Mouse (Mus musculus) forebrain, embryonic 10.5 days (tissue): Measurements from ENCODE around the gene Cnga2. TPM values are rescaled to one million over a fixed set of nuclear protein-coding genes. Genes with fewer than 3 reads are reported as not detected.
"Not testable (repeated sequence)": the region's sequence is repeated elsewhere in the genome, so short reads cannot be mapped to it uniquely, and the experiment has no call there.

ENCODE experiments used
- DNase-seq: peaks from one replicate; pipeline ENCODE4 v3.0.0-alpha.2; 2017; ENCODE audit warnings: low spot score; ENCODE audit errors: extremely low spot score
- H3K27ac ChIP-seq: fragments of 300-500 bp; sonication (generic); 2 replicates; pipeline ENCODE4 v1.5.1; 2016; ENCODE audit warnings: mild to moderate bottlenecking
- H3K27me3 ChIP-seq: fragments of 300-500 bp; sonication (generic); 2 replicates; pipeline ENCODE4 v1.6.1; 2016; ENCODE audit warnings: mild to moderate bottlenecking; ENCODE audit not compliant: poor library complexity, severe bottlenecking
- H3K36me3 ChIP-seq: fragments of 300-500 bp; sonication (generic); replicated peaks from 2 replicates; pipeline ENCODE4 v1.6.1; 2016; ENCODE audit warnings: mild to moderate bottlenecking, moderate library complexity
- H3K4me1 ChIP-seq: fragments of 300-500 bp; sonication (generic); 2 replicates; pipeline ENCODE4 v1.6.1; 2016
- H3K4me3 ChIP-seq: fragments of 300-500 bp; sonication (generic); 2 replicates; pipeline ENCODE4 v1.5.1; 2016; ENCODE audit warnings: mild to moderate bottlenecking, moderate library complexity
- H3K9me3 ChIP-seq: fragments of 300-500 bp; sonication (generic); 2 replicates; pipeline ENCODE4 v1.6.1; 2016; ENCODE audit warnings: mild to moderate bottlenecking, moderate library complexity
- WGBS: fragments of 180-500 bp; shearing (Covaris S2); methylation state at CpG from one replicate; pipeline ENCODE4 v1.1.7; 2016; 5-methylcytosine and 5-hydroxymethylcytosine counted together
- polyA plus RNA-seq: library from polyadenylated mRNA; unstranded; fragments of >200 nt; fragmentation: Nextera tagmentation; extraction: Ambion mirVana; gene quantifications from 2 replicates; pipeline ENCODE4 v1.2.1, GENCODE M21; 2016

The Cnga2 gene
- 0.07 and 0.10 TPM in 2 replicates for polyA plus RNA-seq

DNA sequence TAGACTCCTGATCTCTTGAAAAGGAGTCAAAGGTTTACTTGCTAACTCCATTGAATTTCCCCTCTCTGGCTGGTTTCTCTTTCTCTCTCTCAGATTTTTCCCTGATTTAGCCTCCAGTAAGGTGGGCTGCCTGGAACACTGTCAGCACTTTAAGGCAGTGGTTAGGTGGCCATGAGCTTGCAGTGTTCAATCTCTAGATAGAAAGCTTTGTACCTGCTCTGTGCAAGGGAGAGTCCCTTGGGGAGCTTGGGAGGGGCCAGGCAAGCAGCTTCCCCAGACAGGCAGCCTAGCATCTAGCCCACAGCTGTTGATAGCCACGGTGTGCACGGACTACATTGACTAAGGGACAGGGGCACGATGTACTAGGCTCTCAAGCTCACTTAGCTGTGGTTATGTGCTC, at the start of gene Cnga2:
Gene Cnga2, plus strand, starts transcription at position 301 of the 400 bp plus-strand sequence.
- WGBS: 87% methylated on average over 3 of the region's 3 CpGs
- no peaks in the 10 kb centered on the region for H3K4me1 ChIP-seq
- H3K36me3 ChIP-seq: no peaks in the 10 kb centered on the region
- no peak within 1 kb of the TSS for H3K27ac ChIP-seq
- H3K27me3 ChIP-seq: peaks cover 22% of the 10 kb centered on the region
- H3K4me3 ChIP-seq: no peak within 1 kb of the TSS
- H3K9me3 ChIP-seq: no peaks in the 10 kb centered on the region
- no peak for DNase-seq

GRCm38 (mm10) chrX:71946631-71947030, 45.0 kb upstream of the Cnga2 start:
- Histone ChIP-seq H3K27ac (no peak overlapping the region), H3K4me1 (no peaks in the 10 kb centered on the region), H3K27me3 (peaks cover 22% of the 10 kb centered on the region), H3K9me3 (no peaks in the 10 kb centered on the region), H3K4me3 (no peak overlapping the region), H3K36me3 (no peaks in the 10 kb centered on the region)
- 15% methylated on average over 3 of the region's 3 CpGs for WGBS
- peak; percentile 24 for DNase-seq

DNA sequence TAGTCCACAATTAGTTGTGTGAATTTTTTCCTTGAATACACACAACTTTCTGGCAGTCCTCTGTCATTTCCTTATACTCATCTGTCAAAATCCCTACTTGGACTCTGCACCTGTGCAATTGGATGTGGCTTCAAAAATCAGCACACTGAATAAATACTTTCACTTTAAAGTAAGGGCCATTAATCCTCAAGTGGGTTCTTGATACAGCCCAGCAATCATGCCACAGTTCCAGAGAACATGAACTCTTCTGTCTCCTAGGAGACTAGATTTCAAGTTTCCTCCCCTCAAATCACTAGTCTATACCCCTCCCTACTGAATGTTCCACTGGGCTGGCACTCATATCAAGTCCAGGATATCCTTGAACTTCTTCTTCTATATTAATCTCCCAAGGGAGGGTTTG, 33.3 kb upstream of the Cnga2 start:
- Histone ChIP-seq H3K27me3 (peaks cover 42% of the 10 kb centered on the region), H3K27ac (no peak overlapping the region), H3K9me3 (no peaks in the 10 kb centered on the region), H3K36me3 (no peaks in the 10 kb centered on the region), H3K4me1 (peaks cover 5% of the 10 kb centered on the region), H3K4me3 (no peak overlapping the region)
- DNase-seq: no peak

GRCm38 (mm10) chrX:71962073-71963051, 29.3 kb upstream of the Cnga2 start, which contains the start of gene Prrg3:
Gene Prrg3, plus strand, starts transcription at chrX:71962624.
- Histone ChIP-seq H3K36me3 (no peaks in the 10 kb centered on the region; the same call in 1 of the 2 replicates), H3K4me3 (peak within 1 kb of the TSS; percentile 64), H3K27ac (peak within 1 kb of the TSS; percentile 88), H3K4me1 (peaks cover 9% of the 10 kb centered on the region), H3K27me3 (peaks cover 46% of the 10 kb centered on the region), H3K9me3 (no peaks in the 10 kb centered on the region)
- 25% methylated on average over 65 of the region's 72 CpGs for WGBS
- DNase-seq: peak; percentile 64

DNA sequence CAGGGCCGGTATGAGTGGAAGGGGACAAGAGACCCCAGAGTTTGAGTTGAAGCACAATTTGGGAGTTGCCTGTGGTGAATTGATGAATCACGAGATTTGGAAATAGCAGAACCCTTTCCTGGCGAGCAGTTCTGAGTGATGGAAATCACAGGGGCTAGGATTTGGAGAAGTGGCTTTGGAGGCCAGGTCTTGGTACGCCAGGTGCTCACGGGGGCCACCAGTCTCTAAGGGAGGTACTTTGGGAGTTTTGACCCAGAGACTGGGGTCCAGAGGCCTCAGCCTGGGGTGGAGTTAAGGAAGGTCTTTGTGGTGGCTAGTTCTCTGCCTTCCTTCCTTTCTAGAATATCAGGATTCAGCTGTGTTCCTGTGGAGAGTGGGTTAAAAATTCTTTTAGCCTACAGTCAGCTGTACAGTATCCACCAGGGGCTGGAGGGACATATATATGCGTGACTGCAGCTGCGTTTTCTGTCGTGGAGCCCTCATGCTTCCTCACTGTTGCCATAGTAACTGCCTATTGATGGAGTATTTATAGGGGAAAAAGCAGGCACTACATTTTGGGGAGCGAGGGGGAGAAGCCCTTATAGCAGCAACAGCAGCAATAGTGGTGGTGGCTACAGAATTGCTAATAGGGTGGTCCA, 28.3 kb upstream of the Cnga2 start:
- WGBS: 35% methylated on average over 9 of the region's 9 CpGs
- no peak for DNase-seq
- Histone ChIP-seq H3K4me3 (peak overlapping the region; percentile 64), H3K36me3 (no peaks in the 10 kb centered on the region; the same call in 1 of the 2 replicates), H3K27me3 (peaks cover 46% of the 10 kb centered on the region), H3K27ac (peak overlapping the region; percentile 88), H3K9me3 (no peaks in the 10 kb centered on the region), H3K4me1 (peaks cover 9% of the 10 kb centered on the region)

DNA sequence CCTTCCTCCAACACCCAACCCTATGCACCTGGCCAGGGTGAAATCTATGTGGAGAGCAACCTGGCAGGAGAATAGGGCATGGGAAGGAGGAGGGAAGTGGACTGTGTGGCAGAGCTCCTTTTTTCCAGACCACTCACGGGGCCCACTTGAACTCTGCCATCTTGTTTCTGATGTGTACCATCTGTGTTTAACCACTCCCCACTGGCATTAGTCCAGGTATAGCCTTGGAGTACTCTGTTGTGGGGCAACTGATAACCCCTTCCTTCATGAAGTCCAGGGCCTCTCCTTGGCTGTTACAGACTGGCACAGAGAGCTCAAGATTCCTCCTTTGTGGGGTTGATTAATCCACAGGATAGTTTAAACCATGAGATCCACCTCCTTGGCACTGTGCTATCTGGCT, 23.4 kb upstream of the Cnga2 start:
- no peaks in the 10 kb centered on the region; the same call in 1 of the 2 replicates for H3K36me3 ChIP-seq
- H3K27me3 ChIP-seq: peaks cover 23% of the 10 kb centered on the region
- H3K27ac ChIP-seq: no peak overlapping the region
- no peak for DNase-seq
- 89% methylated on average over 1 of the region's 1 CpGs for WGBS
- H3K9me3 ChIP-seq: no peaks in the 10 kb centered on the region
- H3K4me1 ChIP-seq: peaks cover 6% of the 10 kb centered on the region
- no peak overlapping the region for H3K4me3 ChIP-seq

GRCm38 (mm10) chrX:71968816-71969215, 22.8 kb upstream of the Cnga2 start:
- Histone ChIP-seq H3K9me3 (no peaks in the 10 kb centered on the region), H3K27ac (no peak overlapping the region), H3K27me3 (peaks cover 17% of the 10 kb centered on the region), H3K4me1 (peaks cover under 1% of the 10 kb centered on the region), H3K36me3 (no peaks in the 10 kb centered on the region; the same call in 1 of the 2 replicates), H3K4me3 (no peak overlapping the region)
- no peak for DNase-seq
- WGBS: 78% methylated on average over 6 of the region's 6 CpGs

DNA sequence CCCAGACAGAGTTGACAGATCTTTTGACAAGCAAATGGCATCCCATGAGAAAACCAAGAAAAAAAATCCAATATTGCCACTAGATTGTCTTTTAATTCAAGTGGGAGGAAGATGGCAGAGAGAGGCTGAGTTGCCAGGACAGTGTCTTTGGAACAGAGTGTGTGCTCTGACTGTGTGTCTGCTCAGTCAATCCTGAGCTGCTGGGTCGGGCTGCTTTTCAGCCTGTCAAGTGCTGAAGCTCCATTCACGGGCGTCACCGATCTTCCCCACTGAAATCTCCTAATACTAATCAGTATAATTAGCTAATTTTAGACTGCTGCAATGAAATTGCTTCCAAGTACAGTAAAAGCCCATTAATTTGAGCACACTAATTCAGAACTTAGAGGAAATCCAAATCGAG, 20.3 kb upstream of the Cnga2 start:
- Histone ChIP-seq H3K36me3 (no peaks in the 10 kb centered on the region; the same call in 1 of the 2 replicates), H3K27ac (no peak overlapping the region), H3K9me3 (no peaks in the 10 kb centered on the region), H3K27me3 (peaks cover 17% of the 10 kb centered on the region), H3K4me1 (no peaks in the 10 kb centered on the region), H3K4me3 (no peak overlapping the region)
- WGBS: 80% methylated on average over 5 of the region's 5 CpGs
- DNase-seq: no peak

DNA sequence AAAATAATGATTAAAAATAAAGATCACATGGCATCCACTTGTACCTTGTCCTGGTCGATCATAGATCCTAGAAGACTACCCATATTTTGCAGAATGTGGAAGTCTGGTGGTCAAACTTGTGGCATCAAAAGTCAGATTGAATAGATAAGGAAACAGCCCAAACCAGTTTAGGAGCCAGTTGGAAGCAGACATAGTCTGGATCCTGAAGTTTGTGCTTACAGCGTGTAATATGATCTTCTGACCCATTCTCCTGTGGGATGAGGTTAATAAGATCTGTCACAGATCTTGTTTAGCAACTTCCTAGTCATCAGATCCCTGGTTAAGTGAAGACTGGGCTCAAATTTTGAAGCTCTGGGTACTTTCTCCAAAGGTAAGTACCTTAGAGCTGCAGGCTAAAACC, 19.0 kb upstream of the Cnga2 start, which contains the start of gene Fate1:
Gene Fate1, plus strand, starts transcription at position 301 of the 400 bp plus-strand sequence.
- Histone ChIP-seq H3K4me1 (no peaks in the 10 kb centered on the region), H3K27ac (no peak within 1 kb of the TSS), H3K27me3 (peaks cover 17% of the 10 kb centered on the region), H3K9me3 (no peaks in the 10 kb centered on the region), H3K4me3 (no peak within 1 kb of the TSS), H3K36me3 (no peaks in the 10 kb centered on the region)
- no peak for DNase-seq
- 85% methylated on average over 2 of the region's 2 CpGs for WGBS

- not testable (repeated sequence) for H3K4me1 ChIP-seq, H3K36me3 ChIP-seq, H3K4me3 ChIP-seq, H3K9me3 ChIP-seq, H3K27ac ChIP-seq, DNase-seq, H3K27me3 ChIP-seq
These were observed 14.0 kb upstream of the Cnga2 start for GRCm38 (mm10) chrX:71977681-71978080.

DNA sequence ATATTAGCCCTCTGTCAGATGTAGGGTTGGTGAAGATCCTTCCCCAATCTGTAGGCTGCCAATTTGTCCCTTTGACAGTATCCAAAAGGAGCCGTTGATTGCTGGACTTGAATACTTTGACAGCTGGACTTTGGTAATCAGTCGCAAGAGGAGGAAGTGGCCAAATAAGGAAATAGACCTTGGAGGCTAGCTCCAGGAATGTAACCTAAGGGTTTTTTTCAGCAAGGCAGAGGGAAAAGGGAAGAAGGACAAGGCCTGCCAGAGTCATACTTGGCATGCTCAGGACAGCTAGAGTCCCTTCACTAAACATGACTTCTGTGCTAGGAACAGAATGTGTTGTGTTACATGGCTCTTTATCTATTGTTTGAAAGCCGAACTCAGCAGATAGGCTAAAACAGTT, 11.2 kb upstream of the Cnga2 start:
- no peaks in the 10 kb centered on the region for H3K4me1 ChIP-seq
- H3K4me3 ChIP-seq: no peak overlapping the region
- DNase-seq: no peak
- 80% methylated on average over 3 of the region's 3 CpGs for WGBS
- H3K36me3 ChIP-seq: no peaks in the 10 kb centered on the region
- H3K9me3 ChIP-seq: no peaks in the 10 kb centered on the region
- no peaks in the 10 kb centered on the region for H3K27me3 ChIP-seq
- H3K27ac ChIP-seq: no peak overlapping the region

GRCm38 (mm10) chrX:71981322-71981721, 10.3 kb upstream of the Cnga2 start:
- WGBS: 72% methylated on average over 2 of the region's 2 CpGs
- H3K27me3 ChIP-seq: no peaks in the 10 kb centered on the region
- no peak overlapping the region for H3K4me3 ChIP-seq
- no peaks in the 10 kb centered on the region for H3K36me3 ChIP-seq
- no peaks in the 10 kb centered on the region for H3K4me1 ChIP-seq
- H3K27ac ChIP-seq: no peak overlapping the region
- no peaks in the 10 kb centered on the region for H3K9me3 ChIP-seq
- DNase-seq: no peak

DNA sequence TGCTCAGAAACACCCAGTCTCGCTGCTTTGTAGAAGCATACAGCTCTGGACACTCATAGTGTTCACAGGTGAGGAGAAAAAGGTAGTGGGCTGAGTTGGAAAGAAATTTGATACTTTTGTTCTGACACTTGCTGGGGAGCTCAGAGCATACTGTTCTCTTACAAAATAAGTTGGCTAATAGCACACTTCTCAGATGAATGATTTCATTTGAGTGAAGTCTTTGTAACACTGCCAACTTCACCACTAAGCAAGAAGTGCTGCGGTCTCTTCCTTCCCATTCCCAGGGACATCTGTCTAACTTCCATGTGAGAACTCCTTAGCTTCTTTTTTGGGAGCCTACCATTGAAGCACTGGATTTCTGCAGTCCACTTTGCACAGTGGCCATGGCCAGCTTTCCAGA, 8.4 kb upstream of the Cnga2 start:
- H3K27me3 ChIP-seq: no peaks in the 10 kb centered on the region
- no peak overlapping the region for H3K27ac ChIP-seq
- 87% methylated on average over 2 of the region's 2 CpGs for WGBS
- H3K36me3 ChIP-seq: no peaks in the 10 kb centered on the region
- H3K9me3 ChIP-seq: no peaks in the 10 kb centered on the region
- no peak overlapping the region for H3K4me3 ChIP-seq
- H3K4me1 ChIP-seq: no peaks in the 10 kb centered on the region
- no peak for DNase-seq
